Mouse (Mus musculus): ENCODE measurements at regions not wholly inside any gene's neighbourhood (a gene's known extent, or its start where the extent isn't known, plus 50 kb on each side); places are given as distances from the start of the nearest gene placed in this dataset.

DNA sequence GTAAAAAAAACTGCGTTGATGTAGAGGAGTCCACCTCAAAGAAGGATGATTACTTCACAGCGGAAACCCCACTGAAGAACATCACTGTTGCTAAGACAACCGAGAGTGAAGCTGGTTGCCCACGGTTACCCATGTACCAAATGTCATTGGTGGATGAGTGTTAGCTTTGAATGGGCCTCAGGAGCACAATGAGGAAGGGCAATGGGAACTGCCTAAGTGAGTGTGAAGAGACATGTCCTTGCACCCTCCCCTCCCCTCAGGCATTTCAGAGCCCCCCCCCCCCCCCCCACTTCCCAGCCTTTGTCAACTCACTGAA is 96.1 kb upstream of the Chd2 start:
- DNase-seq (ENCODE audit: low spot score in 2 of 2): peak in 1 of 2 experiments; percentile 48

GRCm38 (mm10) chr7:73637101-73637809 is 95.6 kb upstream of the Chd2 start:
- DNase-seq (ENCODE audit: low spot score in 2 of 2): no peak

- no peak for DNase-seq (ENCODE audit: low spot score in 2 of 2)
Observed at GRCm38 (mm10) chr7:73635422-73635821, 93.8 kb upstream of the Chd2 start.

DNA sequence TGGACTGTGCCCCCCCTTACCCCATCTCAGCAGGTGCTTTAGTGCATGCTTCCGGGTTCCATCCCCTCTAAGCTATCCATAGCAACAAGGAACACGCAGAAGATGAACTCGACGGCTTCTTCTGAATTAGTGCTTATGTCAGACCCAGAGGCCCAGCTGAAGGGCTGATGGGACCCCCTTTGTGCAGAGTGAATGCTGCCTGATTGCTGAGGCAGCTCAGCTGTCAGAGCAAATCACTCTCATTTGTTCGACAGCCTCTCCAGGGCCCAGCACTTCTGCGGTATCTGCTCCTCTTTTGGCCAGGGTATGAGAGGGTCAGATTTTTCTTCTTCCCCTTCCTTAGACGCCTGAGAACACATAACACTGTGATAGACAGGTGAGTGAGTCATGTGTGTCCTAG is 89.2 kb upstream of the Chd2 start:
- no peak for DNase-seq (ENCODE audit: low spot score in 2 of 2)

DNA sequence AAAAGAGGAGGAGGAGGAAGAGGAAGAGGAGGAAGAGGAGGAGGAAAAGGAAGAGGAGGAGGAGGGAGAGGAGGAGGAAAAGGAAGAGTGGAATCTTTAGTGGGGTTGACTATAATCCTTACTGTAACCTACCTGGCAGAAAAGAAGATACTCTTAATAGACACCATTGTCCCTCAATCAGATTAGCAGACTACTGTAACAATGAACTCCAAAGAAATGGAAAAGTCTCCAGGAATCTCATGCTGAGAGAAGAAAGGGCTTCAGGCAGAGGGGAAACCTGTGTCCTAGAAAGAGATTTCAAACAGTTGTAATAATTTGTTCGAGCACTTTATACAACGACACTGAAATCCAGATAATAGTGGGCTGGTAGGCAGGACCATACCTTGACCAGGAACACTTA is 87.6 kb upstream of the Chd2 start:
- DNase-seq (ENCODE audit: low spot score in 2 of 2): no peak

DNA sequence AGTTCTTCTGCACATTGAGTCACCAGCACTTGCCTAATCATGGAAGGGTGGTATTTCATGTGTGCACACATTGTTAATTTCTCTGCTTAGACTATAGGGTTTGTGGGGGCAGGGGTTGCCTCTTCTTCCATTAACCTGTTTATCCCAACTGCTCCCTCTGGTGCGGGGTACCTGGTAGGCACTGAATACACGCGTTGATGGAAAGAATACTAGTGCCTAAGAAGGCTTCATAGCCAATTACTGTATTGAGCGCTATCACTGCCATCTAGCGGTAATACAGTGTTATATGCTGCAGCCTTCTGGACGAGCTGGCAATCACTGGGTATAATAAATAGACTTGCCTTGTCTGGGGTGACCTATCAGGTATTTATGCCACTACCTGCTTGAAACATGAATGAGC is 86.4 kb upstream of the Chd2 start:
- peak; percentile 48 to 64 for DNase-seq (ENCODE audit: low spot score in 2 of 2)

- DNase-seq (ENCODE audit: low spot score in 2 of 2): no peak
Observed at GRCm38 (mm10) chr7:73626291-73626690, 84.7 kb upstream of the Chd2 start.

GRCm38 (mm10) chr7:73625651-73626050 is 84.0 kb upstream of the Chd2 start:
- no peak for DNase-seq (ENCODE audit: low spot score in 2 of 2)

DNA sequence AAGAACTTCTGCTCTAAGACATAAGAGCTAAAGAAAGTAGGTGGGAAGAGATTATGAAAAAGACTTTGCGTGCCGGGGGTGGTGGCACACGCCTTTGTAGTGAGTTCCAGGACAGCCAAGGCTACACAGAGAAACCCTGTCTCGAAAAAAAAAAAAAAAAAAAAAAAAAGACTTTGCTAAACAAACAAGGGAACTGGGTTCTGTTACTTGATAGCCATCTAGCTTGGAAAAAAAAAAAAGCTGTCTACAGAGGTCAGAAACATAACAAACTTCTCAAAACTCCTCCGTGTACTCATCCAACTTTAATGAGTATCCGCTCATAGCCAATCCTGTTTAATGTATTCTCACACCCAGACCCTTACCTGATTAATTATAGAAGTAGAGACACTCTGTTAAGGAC is 83.4 kb upstream of the Chd2 start:
- no peak for DNase-seq (ENCODE audit: low spot score in 2 of 2)

GRCm38 (mm10) chr7:73624093-73624600 is 82.5 kb upstream of the Chd2 start:
- no peak for DNase-seq (ENCODE audit: low spot score in 2 of 2)

DNA sequence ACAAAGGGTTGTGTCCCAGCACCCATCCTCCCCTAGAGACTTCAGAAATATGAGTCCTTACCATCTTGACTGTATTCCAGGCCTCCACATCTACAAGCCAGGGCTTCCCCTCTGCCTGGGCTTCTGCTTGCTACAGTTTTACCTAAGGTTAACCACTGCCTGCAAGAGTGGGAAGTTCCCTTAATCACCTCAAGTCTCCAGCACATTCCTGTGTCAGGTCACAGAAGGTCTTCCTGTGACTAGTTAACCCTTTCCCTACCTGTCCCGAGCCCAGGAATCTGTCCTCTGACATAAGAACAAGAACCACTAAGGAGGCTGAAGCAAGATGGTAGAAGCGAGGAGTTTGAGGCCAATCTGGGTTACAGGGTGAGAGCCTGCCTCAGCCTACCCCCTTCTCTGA is 80.8 kb upstream of the Chd2 start:
- no peak for DNase-seq (ENCODE audit: low spot score in 2 of 2)

DNA sequence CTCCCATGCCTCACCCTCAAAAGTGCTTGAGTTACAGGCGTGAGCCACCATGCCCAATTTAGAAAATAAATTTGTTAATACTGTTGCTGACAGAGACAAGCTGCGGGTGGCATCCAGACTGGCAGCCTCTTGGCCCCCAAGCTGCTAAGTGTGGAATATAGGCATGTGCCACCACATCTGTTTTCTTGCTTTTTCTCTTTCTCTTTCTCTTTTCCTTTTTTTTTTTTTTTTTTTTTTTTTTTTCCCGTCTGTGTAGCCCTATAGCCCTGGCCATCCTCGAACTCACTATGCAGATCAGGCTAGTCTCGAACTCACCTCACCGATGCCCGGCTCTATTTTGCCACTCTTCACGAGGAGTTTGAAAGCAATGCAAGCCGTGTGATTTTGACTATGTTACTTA is 78.7 kb upstream of the Chd2 start:
- no peak for DNase-seq (ENCODE audit: low spot score in 2 of 2)

- no peak for DNase-seq (ENCODE audit: low spot score in 2 of 2)
Observed at GRCm38 (mm10) chr7:73618758-73619416, 77.3 kb upstream of the Chd2 start.

DNA sequence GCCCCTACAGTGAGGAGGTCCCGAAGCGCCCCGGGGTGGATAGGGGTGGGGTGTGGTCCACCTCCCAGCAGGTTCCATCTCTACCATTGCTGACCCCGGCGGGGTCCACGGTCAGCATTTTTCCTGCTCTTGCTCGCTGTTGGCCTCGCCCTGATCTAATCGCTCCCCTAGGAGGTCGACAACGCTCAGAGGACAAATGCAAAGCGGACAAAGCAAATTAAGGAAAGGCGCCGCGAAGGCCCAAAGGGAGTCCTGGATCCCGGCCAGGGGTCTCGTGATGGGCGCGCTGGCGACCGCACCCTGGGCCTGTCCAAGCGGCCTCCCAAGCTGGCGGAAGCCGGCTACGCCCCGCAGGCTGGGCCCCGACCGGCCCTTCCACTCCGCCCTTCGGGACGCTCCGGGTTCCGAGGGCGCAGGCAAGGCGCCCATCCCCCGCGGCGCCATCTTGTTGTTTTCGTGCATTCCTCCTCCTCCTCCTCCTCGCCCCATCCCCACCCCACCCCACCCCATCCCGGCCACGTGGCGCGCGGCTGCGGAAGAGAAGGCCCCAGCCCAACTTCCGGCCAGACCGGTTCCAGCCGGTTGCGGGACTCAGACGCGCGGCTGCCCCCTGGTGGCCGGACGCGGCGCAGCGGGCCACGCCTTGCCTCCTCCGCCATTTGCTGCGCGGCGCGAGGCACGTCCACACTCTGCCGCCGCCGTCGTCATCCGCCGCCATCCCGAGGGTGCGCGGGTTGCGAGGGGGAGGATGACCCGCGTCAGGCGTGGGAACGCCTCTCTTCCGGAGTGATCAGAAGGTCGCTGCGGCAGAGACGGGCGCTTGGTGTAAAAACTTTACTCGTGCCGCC is 76.5 kb upstream of the Chd2 start:
- DNase-seq (ENCODE audit: low spot score in 2 of 2): peak; percentile 95 to 99

DNA sequence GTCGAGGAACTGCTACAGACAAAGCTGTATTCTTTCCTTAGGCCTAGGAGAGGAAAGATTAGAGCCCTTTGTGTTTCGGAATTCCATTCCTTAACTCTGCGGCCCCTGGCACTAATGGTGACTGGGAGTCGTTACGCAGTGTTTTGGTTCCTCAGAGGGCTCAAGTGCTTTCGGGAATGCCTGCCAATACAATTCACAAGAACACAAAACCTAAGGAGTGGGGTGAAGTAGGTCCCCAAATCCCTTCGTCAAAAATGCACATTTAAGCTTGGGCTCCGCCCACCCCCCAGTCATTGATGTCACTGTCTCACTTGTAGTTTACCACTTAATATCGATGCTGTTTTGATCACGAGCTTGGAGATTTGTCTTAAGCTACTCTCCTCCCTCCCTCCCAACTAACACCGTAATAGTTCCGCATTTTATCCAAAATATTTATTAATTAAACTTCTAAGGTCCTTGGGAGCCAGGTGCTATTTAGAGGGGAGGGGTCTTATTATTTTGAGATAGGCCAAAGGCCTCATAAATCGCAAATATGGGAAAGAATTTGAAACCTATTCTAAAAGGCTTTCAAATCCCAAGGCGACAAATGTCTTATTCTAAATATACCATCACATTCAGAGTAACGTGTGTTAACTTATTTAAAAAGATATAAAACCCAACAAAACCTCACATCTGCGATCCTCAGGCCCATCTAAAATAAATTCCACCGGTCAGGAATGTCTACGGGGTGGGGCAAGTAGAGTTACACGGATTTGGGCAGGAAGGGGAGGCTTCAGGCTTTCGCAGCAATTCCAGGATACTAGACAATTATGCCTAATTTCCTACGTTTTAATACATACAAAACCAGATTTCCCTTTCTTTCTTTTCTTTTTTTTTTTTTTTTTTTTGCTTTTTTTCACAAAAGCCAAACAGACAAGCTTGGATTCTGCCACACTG is 75.6 kb upstream of the Chd2 start:
- DNase-seq (ENCODE audit: low spot score in 2 of 2): peak in 1 of 2 experiments; percentile 46

DNA sequence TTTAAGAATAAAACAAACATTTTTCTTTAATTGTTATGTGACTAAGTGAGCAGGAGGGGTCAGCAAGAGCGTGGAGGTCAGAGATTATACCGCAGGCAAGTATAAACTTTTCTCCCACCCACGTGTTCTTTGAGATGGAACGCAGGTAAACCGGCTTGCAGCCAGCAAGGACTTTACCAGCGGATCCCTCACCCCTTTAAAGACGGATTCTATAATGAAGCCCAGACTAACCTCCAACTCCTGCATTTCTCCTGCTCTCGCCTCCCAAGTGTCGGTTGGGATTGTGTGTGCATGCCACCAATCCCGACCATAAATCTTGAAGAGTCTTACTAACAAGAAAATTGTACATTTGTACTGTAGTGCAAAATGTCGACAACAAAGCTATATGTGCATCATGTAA is 74.4 kb upstream of the Chd2 start:
- DNase-seq (ENCODE audit: low spot score in 2 of 2): no peak

DNA sequence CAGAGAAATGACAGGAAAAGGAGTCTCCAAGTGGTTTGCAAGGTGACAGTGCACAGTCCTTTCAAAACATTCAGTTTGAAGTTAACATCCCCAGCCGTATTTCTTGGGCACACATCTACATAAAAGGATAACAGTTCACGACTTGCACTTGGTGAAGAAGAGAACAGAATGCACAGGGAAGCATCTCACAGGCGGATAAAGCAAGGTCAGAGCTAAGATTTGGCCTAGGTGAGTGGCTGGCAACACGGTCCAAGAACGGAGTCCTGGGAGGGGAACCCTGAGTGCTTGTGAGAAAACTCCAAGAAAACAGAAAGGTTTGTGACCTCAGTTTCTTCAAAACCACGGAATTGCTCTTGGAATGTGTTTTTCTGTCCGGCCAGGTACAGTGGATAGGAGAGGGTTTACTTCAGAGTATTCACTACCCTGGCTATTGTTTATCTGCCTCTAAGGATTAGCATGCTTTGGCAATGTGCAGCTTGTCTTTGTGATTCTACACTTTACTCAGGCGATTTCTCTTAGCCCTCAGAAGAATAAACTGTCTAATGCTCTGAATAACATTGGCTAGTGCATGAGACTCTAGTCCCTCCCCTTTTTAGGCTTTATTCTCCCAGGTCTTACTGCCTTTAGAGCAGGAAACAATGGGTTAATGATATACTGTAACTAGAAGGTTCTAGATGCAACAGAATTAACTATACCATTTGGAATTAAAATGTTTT is 73.4 kb upstream of the Chd2 start:
- DNase-seq (ENCODE audit: low spot score in 2 of 2): no peak

GRCm38 (mm10) chr7:73614341-73614740 is 72.7 kb upstream of the Chd2 start:
- no peak for DNase-seq (ENCODE audit: low spot score in 2 of 2)

- DNase-seq (ENCODE audit: low spot score in 2 of 2): no peak
Observed at GRCm38 (mm10) chr7:73612752-73613092, 71.1 kb upstream of the Chd2 start.

GRCm38 (mm10) chr7:73611866-73612751 is 70.5 kb upstream of the Chd2 start:
- no peak for DNase-seq (ENCODE audit: low spot score in 2 of 2)
